Mouse (Mus musculus): ENCODE measurements at regions not wholly inside any gene's neighbourhood (a gene's known extent, or its start where the extent isn't known, plus 50 kb on each side); places are given as distances from the start of the nearest gene placed in this dataset.
A peak's percentile ranks its signal among the peaks of the same experiment; 100 is the strongest.

GRCm38 (mm10) chr9:95331275-95331674 lies 75.2 kb downstream of the Chst2 start:
- no peak for DNase-seq (ENCODE audit: low read depth)

- no peak for DNase-seq (ENCODE audit: low read depth)
These were observed 76.4 kb downstream of the Chst2 start for GRCm38 (mm10) chr9:95330097-95330496.

- no peak for DNase-seq (ENCODE audit: low read depth)
These were observed 77.5 kb downstream of the Chst2 start for GRCm38 (mm10) chr9:95329053-95329430.

GRCm38 (mm10) chr9:95328261-95329052 lies 78.1 kb downstream of the Chst2 start:
- DNase-seq (ENCODE audit: low read depth) = peak; percentile 81

- peak; percentile 41 for DNase-seq (ENCODE audit: low read depth)
These were observed 78.8 kb downstream of the Chst2 start for GRCm38 (mm10) chr9:95327771-95328170.

- DNase-seq (ENCODE audit: low read depth) = no peak
These were observed 82.9 kb downstream of the Chst2 start for GRCm38 (mm10) chr9:95323622-95324021.

- no peak for DNase-seq (ENCODE audit: low read depth)
These were observed 83.6 kb downstream of the Chst2 start for GRCm38 (mm10) chr9:95322893-95323292.

- DNase-seq (ENCODE audit: low read depth) = no peak
These were observed 84.5 kb downstream of the Chst2 start for GRCm38 (mm10) chr9:95322031-95322430.

GRCm38 (mm10) chr9:95318926-95319325 lies 87.6 kb downstream of the Chst2 start:
- no peak for DNase-seq (ENCODE audit: low read depth)

GRCm38 (mm10) chr9:95316726-95317125 lies 89.8 kb downstream of the Chst2 start:
- DNase-seq (ENCODE audit: low read depth) = peak; percentile 62

- DNase-seq (ENCODE audit: low read depth) = peak; percentile 63
These were observed 91.4 kb downstream of the Chst2 start for GRCm38 (mm10) chr9:95315080-95315479.

- peak; percentile 71 for DNase-seq (ENCODE audit: low read depth)
These were observed 94.9 kb downstream of the Chst2 start for GRCm38 (mm10) chr9:95311671-95312070.

- peak; percentile 71 for DNase-seq (ENCODE audit: low read depth)
These were observed 117.5 kb downstream of the Chst2 start for GRCm38 (mm10) chr9:95289008-95289407.

GRCm38 (mm10) chr9:95282996-95283395 lies 123.5 kb downstream of the Chst2 start:
- DNase-seq (ENCODE audit: low read depth) = no peak

GRCm38 (mm10) chr9:95282502-95282901 lies 124.0 kb downstream of the Chst2 start:
- no peak for DNase-seq (ENCODE audit: low read depth)

Measured in induced T-regulatory cell, adult 2 months (primary cell).